Comparison of ENCODE assay signal across 7 mouse cellular contexts in genomic region chr9:122018782-122019395, GRCm38 (mm10). TPM values are rescaled to one million over a fixed set of nuclear protein-coding genes. Genes with fewer than 3 reads are reported as not detected.
A peak's percentile ranks its signal among the peaks of the same experiment; 100 is the strongest.
DNase-seq lines count a peak whose midpoint lies in the region; ATAC-seq and TF ChIP-seq lines count a peak whose summit lies in the region.

No protein-coding gene starts in this region.

- DNase-seq in A20 (ENCODE audit: low read depth, low spot score) (peak; percentile 32), NIH3T3 (ENCODE audit: low read depth) (peak; percentile 89)
- peak; percentile 75 for DNase-seq in embryo, embryonic 10 days (ENCODE audit: low spot score)
- DNase-seq in kidney, adult 11 months, result peak; percentile 75
- DNase-seq in lung, embryonic 14.5 days, result peak; percentile 89
- peak; percentile 79 for DNase-seq in retina, postnatal 1 day

- no peak overlapping the region for H3K9ac ChIP-seq in lung, embryonic 14.5 days

- no peaks in the 10 kb centered on the region for H3K4me1 ChIP-seq in lung, embryonic 14.5 days (ENCODE audit: insufficient read depth)

- H3K4me2 ChIP-seq in lung, embryonic 14.5 days, result 0 out of 2 replicates have a peak overlapping the region, but pooled peaks have one; percentile 21

- no peaks in the 10 kb centered on the region for H3K9me3 ChIP-seq in lung, embryonic 14.5 days (ENCODE audit: low read depth, low read length)

- H3K27me3 ChIP-seq in lung, embryonic 14.5 days (ENCODE audit: insufficient read depth, low read length), result no peaks in the 10 kb centered on the region

- 0 out of 2 replicates have a peak, but pooled peaks have one; percentile 32 for ATAC-seq in granulocyte monocyte progenitor cell, adult 5-6 weeks (replicated peaks; ENCODE audit: poor library complexity, severe bottlenecking)
- ATAC-seq in lung, embryonic 14.5 days (ENCODE audit: insufficient read depth), result peak; percentile 66; the same call in 1 of the 2 replicates

- TF ChIP-seq CTCF in lung, embryonic 14.5 days (IDR thresholded peaks at IDR 0.05; ENCODE audit: low read depth), result peak; percentile 81

- 12% methylated on average over 8 of the region's 8 CpGs for WGBS in lung, embryonic 14.5 days

- no peak overlapping the region for H3K27ac ChIP-seq in lung, embryonic 14.5 days (ENCODE audit: low read depth)

- no peak overlapping the region for H3K4me3 ChIP-seq in lung, embryonic 14.5 days (ENCODE audit: low read depth, low read length)

- no peaks in the 10 kb centered on the region for H3K36me3 ChIP-seq in lung, embryonic 14.5 days (ENCODE audit: insufficient read depth)

RNA-seq across cellular contexts. Expression of gene Pomgnt2, which starts 22.0 kb away (rescaled TPM):
- 6.3 and 10.6 TPM in 2 replicates for total RNA-seq in granulocyte monocyte progenitor cell, adult 5-6 weeks (2014; fragmentation: Nextera tagmentation)
- 6.7 and 7.0 TPM in 2 replicates for total RNA-seq in granulocyte monocyte progenitor cell, adult 5-6 weeks (2017)
- polyA plus RNA-seq in lung, embryonic 14.5 days (2014; fragmentation: Nextera tagmentation; extraction: Ambion mirVana), result 9.9 and 10.5 TPM in 2 replicates

Comparison
In these comparisons a context has a peak if more than half of its experiments do, and no peak if none do; other contexts are left out.
1. DNase-seq: peak in every context shown above with its lines; median percentile 89 in NIH3T3; 89 in lung, embryonic 14.5 days; 79 in retina, postnatal 1 day; 75 in embryo, embryonic 10 days; 75 in kidney, adult 11 months; 32 in A20.